Mouse (Mus musculus) ES-Bruce4 (cell line): Measurements from ENCODE around the gene Nr6a1.

Experiments
- CTCF ChIP-seq: IDR thresholded peaks from one replicate; pipeline ENCODE4 v1.8.1; 2011; ENCODE audit warnings: low read depth, low read length
- POLR2A ChIP-seq: IDR thresholded peaks from one replicate; pipeline ENCODE4 v1.8.1; 2011; ENCODE audit warnings: low read length; ENCODE audit not compliant: insufficient read depth

GRCm38 (mm10) chr2:38713596-38713995 lies 213.9 kb downstream of the Nr6a1 start:
- TF ChIP-seq POLR2A = no peak
- TF ChIP-seq CTCF = no peak
